Mouse (Mus musculus) limb, embryonic 14.5 days (tissue): Measurements from ENCODE around the gene a. TPM values are rescaled to one million over a fixed set of nuclear protein-coding genes. Genes with fewer than 3 reads are reported as not detected.
A peak's percentile ranks its signal among the peaks of the same experiment; 100 is the strongest.

Source experiments
- ATAC-seq: fragments of 200-750 bp; cut with Nextera tagmentation; 2 replicates; pipeline ENCODE4 v1.8.0; 2017; ENCODE audit warnings: low read depth, moderate number of reproducible peaks, moderate TSS enrichment; ENCODE audit not compliant: low FRiP score
- DNase-seq: peaks from one replicate; pipeline ENCODE4 v3.0.0-alpha.2; 2015; ENCODE audit warnings: low spot score
- H3K27ac ChIP-seq: fragments of 300-500 bp; sonication (generic); replicated peaks from 2 replicates; pipeline ENCODE4 v1.5.1; 2014; ENCODE audit warnings: low read depth, mild to moderate bottlenecking, low read length, moderate library complexity, mixed read lengths
- H3K27me3 ChIP-seq: fragments of 300-500 bp; sonication (generic); 2 replicates; pipeline ENCODE4 v1.6.1; 2014; ENCODE audit warnings: low read length, mixed read lengths; ENCODE audit not compliant: control insufficient read depth, insufficient read depth
- H3K36me3 ChIP-seq: fragments of 300-500 bp; sonication (generic); 2 replicates; pipeline ENCODE4 v1.6.1; 2014; ENCODE audit warnings: mild to moderate bottlenecking, low read length, moderate library complexity, mixed read lengths; ENCODE audit not compliant: control insufficient read depth, insufficient read depth
- H3K4me1 ChIP-seq: fragments of 300-500 bp; sonication (generic); 2 replicates; pipeline ENCODE4 v1.6.1; 2014; ENCODE audit warnings: antibody characterized with exemption, low read length, mixed read lengths; ENCODE audit not compliant: control insufficient read depth, insufficient read depth
- H3K4me2 ChIP-seq: fragments of 300-500 bp; sonication (generic); replicated peaks from 2 replicates; pipeline ENCODE4 v1.6.1; 2014; ENCODE audit warnings: low read depth, mild to moderate bottlenecking, low read length, moderate library complexity; ENCODE audit not compliant: severe bottlenecking
- H3K4me3 ChIP-seq: fragments of 300-500 bp; sonication (generic); replicated peaks from 2 replicates; pipeline ENCODE4 v1.5.1; 2014; ENCODE audit warnings: low read length
- H3K9ac ChIP-seq: fragments of 300-500 bp; sonication (generic); 2 replicates; pipeline ENCODE4 v1.6.1; 2014; ENCODE audit warnings: mild to moderate bottlenecking, low read depth, low read length, moderate library complexity; ENCODE audit not compliant: severe bottlenecking
- H3K9me3 ChIP-seq: fragments of 300-500 bp; sonication (generic); 2 replicates; pipeline ENCODE4 v1.6.1; 2016; ENCODE audit warnings: low read length; ENCODE audit not compliant: control insufficient read depth
- POLR2A ChIP-seq: fragments of 200-500 bp; IDR thresholded peaks from 2 replicates; pipeline ENCODE4 v1.8.0; 2012; ENCODE audit warnings: inconsistent platforms, mild to moderate bottlenecking, moderate library complexity, borderline replicate concordance; ENCODE audit not compliant: insufficient read depth, insufficient read length; ENCODE audit errors: extremely low read depth
- WGBS: fragments of 180-500 bp; shearing (Covaris S2); extraction: QIAGEN DNeasy Blood & Tissue Kit; methylation state at CpG from one replicate; pipeline ENCODE4 v1.1.7; 2014; 5-methylcytosine and 5-hydroxymethylcytosine counted together
- polyA plus RNA-seq, 2 experiments: library from polyadenylated mRNA; depleted of rRNA in 1 of 2; stranded (reverse) in 1 of 2; unstranded in 1 of 2; fragments of >200 nt; fragmentation: Nextera tagmentation in 1 of 2; extraction: Ambion mirVana in 1 of 2; gene quantifications; 2 replicates each; pipeline versions ENCODE4 v1.2.1 to v1.2.3; 2012 to 2014

Gene a
- polyA plus RNA-seq, 2 experiments, result 19.9 to 54.5 TPM

DNA sequence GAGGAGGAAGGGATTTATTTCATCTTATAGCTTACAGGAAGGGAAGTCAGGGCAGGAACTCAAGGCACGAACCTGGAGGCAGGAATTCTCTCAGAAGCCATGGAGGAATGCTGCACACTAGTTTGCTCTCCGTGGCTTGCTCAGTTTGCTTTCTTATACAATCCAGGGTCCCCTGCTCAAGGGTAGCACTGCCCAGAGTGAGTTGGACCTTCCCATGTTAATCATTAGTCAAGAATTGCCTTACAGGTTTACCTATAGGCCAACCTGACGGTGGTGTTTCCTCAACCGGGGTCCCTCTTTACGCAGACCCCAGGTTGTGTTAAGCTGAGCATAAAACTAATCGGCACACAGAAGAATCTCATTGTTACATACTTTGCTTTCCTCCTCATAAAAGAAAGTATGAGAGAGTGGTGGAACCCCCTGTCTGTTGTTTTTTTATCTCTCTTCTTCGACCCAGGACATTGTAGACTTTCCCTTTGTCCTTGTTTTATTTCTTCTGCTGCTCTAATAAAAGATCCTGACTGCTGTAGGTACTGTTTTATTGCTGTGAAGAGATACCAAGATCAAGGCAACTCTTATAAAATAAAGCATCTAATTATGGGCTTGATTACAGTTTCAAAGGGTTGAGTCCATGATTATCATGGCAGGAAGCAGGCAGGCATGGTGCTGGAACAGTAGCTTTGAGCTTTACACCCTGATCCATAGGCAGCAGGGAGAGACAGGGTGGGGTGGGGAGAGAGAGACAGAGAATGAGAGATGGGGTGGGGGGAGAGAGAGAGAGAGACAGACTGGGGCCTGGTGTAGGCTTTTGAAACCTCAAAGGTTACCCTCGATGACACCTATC is 146.6 kb downstream of the a start:
- DNase-seq (no peak), ATAC-seq (no peak)
- H3K36me3 ChIP-seq, result no peaks in the 10 kb centered on the region
- no peaks in the 10 kb centered on the region for H3K9me3 ChIP-seq
- H3K27me3 ChIP-seq, result no peaks in the 10 kb centered on the region
- TF ChIP-seq POLR2A, result no peak
- no peak overlapping the region for H3K9ac ChIP-seq
- no peak overlapping the region for H3K4me3 ChIP-seq
- 77% methylated on average over 8 of the region's 8 CpGs for WGBS
- peaks cover 18% of the 10 kb centered on the region for H3K4me1 ChIP-seq
- no peak overlapping the region for H3K4me2 ChIP-seq
- no peak overlapping the region for H3K27ac ChIP-seq

DNA sequence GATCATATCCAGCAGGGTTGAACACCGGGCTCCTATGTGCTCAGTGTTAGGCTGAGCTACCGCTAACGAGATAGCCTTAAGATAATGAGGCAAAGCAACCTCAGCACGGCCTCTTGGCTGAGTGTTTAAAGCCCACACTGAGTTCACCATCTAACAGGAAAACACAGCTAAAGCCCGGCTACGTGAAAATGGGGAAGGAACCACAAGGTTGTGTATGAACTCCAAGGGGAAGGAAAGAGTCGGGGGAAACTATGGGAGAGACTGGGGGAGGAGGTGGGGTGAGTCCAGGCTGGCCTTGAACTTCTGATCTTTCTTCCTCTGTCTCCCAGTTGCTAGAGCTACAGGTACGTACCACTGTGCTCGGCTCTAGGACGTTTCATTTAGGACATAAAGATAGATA is 150.8 kb downstream of the a start:
- no peak overlapping the region for H3K9ac ChIP-seq
- no peaks in the 10 kb centered on the region for H3K27me3 ChIP-seq
- WGBS, result 38% methylated on average over 10 of the region's 10 CpGs
- no peak overlapping the region for H3K4me3 ChIP-seq
- H3K4me1 ChIP-seq, result peaks cover 16% of the 10 kb centered on the region
- H3K27ac ChIP-seq, result no peak overlapping the region
- ATAC-seq, result no peak
- no peaks in the 10 kb centered on the region for H3K36me3 ChIP-seq
- no peak for DNase-seq
- H3K4me2 ChIP-seq, result no peak overlapping the region
- H3K9me3 ChIP-seq, result no peaks in the 10 kb centered on the region
- TF ChIP-seq POLR2A, result no peak

DNA sequence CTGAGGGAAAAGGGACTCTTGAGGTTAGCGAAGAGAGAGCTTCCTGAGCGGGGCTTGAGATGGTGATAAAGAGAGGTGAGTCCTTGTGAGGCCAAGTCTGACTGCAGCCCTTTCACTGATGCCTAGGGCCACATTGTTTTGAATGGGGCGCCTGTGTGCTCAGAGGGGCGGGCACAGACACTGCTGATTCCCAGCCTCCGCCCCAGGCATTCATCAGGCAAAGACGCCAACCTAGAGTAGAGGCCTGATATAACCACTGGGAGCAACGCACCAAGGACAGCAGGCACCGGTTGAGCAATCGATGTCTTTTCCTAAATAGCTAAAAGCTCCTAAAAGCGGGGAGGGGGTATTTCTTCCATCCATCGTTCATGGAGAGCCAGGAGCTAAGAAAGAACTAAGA is 151.3 kb downstream of the a start:
- H3K4me2 ChIP-seq, result peak overlapping the region; percentile 37; the same call in 1 of the 2 replicates
- H3K4me1 ChIP-seq, result peaks cover 16% of the 10 kb centered on the region
- ATAC-seq (no peak), DNase-seq (no peak)
- H3K27me3 ChIP-seq, result no peaks in the 10 kb centered on the region
- peak overlapping the region; percentile 28; the same call in 1 of the 2 replicates for H3K9ac ChIP-seq
- no peaks in the 10 kb centered on the region for H3K36me3 ChIP-seq
- no peaks in the 10 kb centered on the region for H3K9me3 ChIP-seq
- no peak overlapping the region for H3K27ac ChIP-seq
- TF ChIP-seq POLR2A, result no peak
- peak overlapping the region; percentile 13; the same call in 1 of the 2 replicates for H3K4me3 ChIP-seq
- WGBS, result 36% methylated on average over 11 of the region's 11 CpGs

DNA sequence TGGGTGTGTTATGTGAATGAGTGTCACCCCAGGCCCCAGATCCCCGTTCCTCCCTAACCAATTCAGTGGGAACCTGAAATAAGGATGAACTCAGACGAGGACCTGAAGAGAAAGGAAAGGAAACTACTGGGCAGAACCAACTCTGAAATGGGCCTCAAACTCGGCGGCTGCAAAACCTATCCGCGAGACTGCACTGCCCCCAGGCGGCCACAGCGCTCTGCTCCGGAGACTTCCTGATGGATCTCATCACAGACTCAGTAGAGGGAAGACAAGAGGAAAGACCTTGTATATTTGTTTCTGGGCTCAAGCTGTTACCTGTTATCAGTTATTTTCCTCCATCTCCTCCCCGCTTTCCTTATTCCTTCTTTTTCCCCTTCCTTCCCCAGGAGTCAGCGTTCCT is 151.9 kb downstream of the a start:
- Histone ChIP-seq H3K9ac (0 out of 2 replicates have a peak overlapping the region, but pooled peaks have one; percentile 28), H3K27me3 (no peaks in the 10 kb centered on the region), H3K4me1 (peaks cover 16% of the 10 kb centered on the region), H3K4me3 (peak overlapping the region; percentile 13), H3K9me3 (no peaks in the 10 kb centered on the region), H3K27ac (no peak overlapping the region), H3K4me2 (peak overlapping the region; percentile 37), H3K36me3 (no peaks in the 10 kb centered on the region)
- no peak for ATAC-seq
- peak; percentile 71 for DNase-seq
- no peak for TF ChIP-seq POLR2A
- WGBS, result 13% methylated on average over 11 of the region's 11 CpGs

DNA sequence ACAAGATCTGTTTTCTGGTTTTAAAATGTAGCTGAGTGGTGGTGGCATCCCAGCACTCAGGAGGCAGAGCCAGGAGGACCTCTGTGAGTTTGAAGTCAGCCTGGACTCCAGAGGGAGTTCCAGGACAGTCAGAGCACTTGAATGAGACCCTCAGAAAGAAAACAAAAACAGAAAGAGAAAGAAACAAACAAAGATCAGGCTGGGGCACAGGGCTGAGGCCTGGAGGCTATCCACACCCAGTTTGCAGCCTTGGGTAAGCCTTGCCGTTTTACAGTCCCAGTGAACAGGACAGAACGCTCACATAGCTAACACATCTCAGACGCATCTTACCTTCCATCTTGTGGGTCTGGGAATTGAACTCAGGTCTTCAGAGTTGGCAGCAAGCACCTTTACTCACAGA is 155.7 kb downstream of the a start:
- Histone ChIP-seq H3K27ac (no peak overlapping the region), H3K36me3 (no peaks in the 10 kb centered on the region), H3K9ac (no peak overlapping the region), H3K27me3 (no peaks in the 10 kb centered on the region), H3K9me3 (no peaks in the 10 kb centered on the region), H3K4me3 (no peak overlapping the region), H3K4me2 (no peak overlapping the region), H3K4me1 (peaks cover 15% of the 10 kb centered on the region)
- no peak for TF ChIP-seq POLR2A
- no peak for ATAC-seq
- WGBS, result 84% methylated on average over 3 of the region's 3 CpGs
- no peak for DNase-seq
